Mouse (Mus musculus): ENCODE data around the gene Wnt7a.

DNA sequence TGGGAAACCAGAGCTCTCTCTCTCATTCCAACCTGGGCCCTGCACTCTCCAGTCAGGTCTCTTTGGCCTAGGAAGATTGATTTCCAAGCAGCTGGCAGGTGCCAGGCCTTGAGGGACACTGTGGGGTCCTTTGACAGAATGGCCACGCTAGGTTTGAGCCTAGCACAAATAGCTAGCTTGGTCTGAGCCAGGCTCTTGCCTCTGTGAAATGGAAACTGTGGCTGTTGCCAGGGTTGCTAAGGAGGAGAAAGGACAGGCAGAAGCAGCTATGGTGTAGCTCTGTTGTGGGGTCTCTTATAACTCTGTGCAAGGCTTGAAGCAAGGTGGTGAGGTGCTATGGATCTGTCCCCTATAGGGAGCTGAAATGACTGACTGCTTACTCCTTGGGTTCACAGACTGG, 75.7 kb downstream of the Wnt7a start:
- TF ChIP-seq CTCF (conservative IDR thresholded peaks at IDR 0.05; ENCODE audit: low read length) (no peak), POU5F1 (IDR thresholded peaks at IDR 0.05; ENCODE audit: borderline replicate concordance, low read length) (no peak)
